Mouse (Mus musculus) hematopoietic stem cell, adult 5-6 weeks (primary cell): ENCODE results near the gene Tln1. TPM values are rescaled to one million over a fixed set of nuclear protein-coding genes. Genes with fewer than 3 reads are reported as not detected.
"Not testable (repeated sequence)": the region's sequence is repeated elsewhere in the genome, so short reads cannot be mapped to it uniquely, and the experiment has no call there.

Experiments used
- ATAC-seq, 2 experiments: fragments of 125-278 bp in 1 of 2; replicated peaks in 1 of 2; 2 replicates each; pipeline ENCODE4 v1.8.0; 2016 to 2017; ENCODE audit warnings: inconsistent platforms in 2 of 2, mild to moderate bottlenecking in 2 of 2, moderate number of reproducible peaks in 2 of 2, low read depth in 1 of 2, moderate TSS enrichment in 1 of 2; ENCODE audit not compliant: low FRiP score in 2 of 2, poor library complexity in 2 of 2, severe bottlenecking in 2 of 2, insufficient read depth in 1 of 2, low TSS enrichment in 1 of 2
- total RNA-seq: library from RNA; stranded (forward); fragments of 172-1452, 232-1000 nt; gene quantifications from 2 replicates; pipeline ENCODE4 v1.2.3, GENCODE M21; 2017

The Tln1 gene
- total RNA-seq, 1 experiment from 2014 or later, result 337 TPM

GRCm38 (mm10) chr4:43497946-43498345 is 64.5 kb downstream of the Tln1 start:
- no peak for ATAC-seq

- no peak for ATAC-seq
Measured at GRCm38 (mm10) chr4:43497405-43497804, 65.1 kb downstream of the Tln1 start.

- ATAC-seq, result no peak
Measured at GRCm38 (mm10) chr4:43496587-43496986, 65.9 kb downstream of the Tln1 start.

GRCm38 (mm10) chr4:43493846-43494240 is 68.6 kb downstream of the Tln1 start:
- ATAC-seq, result no peak

- ATAC-seq, result peak; percentile 75
Measured at GRCm38 (mm10) chr4:43493186-43493845, 69.2 kb downstream of the Tln1 start.

- peak; percentile 93 to 95 for ATAC-seq
Measured at GRCm38 (mm10) chr4:43492821-43493185, 69.7 kb downstream of the Tln1 start, which contains the start of gene Ccdc107. Ccdc107 (plus strand) TSS chr4:43492900.

GRCm38 (mm10) chr4:43492101-43492820 is 70.2 kb downstream of the Tln1 start:
- no peak for ATAC-seq

- ATAC-seq, result no peak
Measured at GRCm38 (mm10) chr4:43490801-43491200, 71.7 kb downstream of the Tln1 start.

GRCm38 (mm10) chr4:43489611-43490010 is 72.9 kb downstream of the Tln1 start:
- no peak for ATAC-seq

GRCm38 (mm10) chr4:43485666-43486065 is 76.8 kb downstream of the Tln1 start:
- not testable (repeated sequence) for ATAC-seq

GRCm38 (mm10) chr4:43483535-43484091 is 78.9 kb downstream of the Tln1 start, which contains the start of gene Sit1:
Sit1 (minus strand) TSS chr4:43483734.
- no peak for ATAC-seq

GRCm38 (mm10) chr4:43482591-43482990 is 79.9 kb downstream of the Tln1 start:
- no peak for ATAC-seq

GRCm38 (mm10) chr4:43481894-43482456 is 80.5 kb downstream of the Tln1 start:
- ATAC-seq, result peak in 1 of 2 experiments; percentile 15; a peak in 1 of 4 replicates

Other genes with a start within 250 kb of the Tln1 start
- 2.8 and 4.8 TPM in 2 replicates for gene Rusc2, start 180.7 kb downstream of the Tln1 start, total RNA-seq
- gene Fam166b, start 133.6 kb downstream of the Tln1 start, total RNA-seq, result not detected in 2 replicates
- gene Tesk1, start 120.8 kb downstream of the Tln1 start, total RNA-seq, result 12.0 and 17.6 TPM in 2 replicates
- gene Cd72, start 108.1 kb downstream of the Tln1 start, total RNA-seq, result 91.6 and 153 TPM in 2 replicates
- not detected in 2 replicates for gene Sit1, start 79.0 kb downstream of the Tln1 start, total RNA-seq
- 45.7 and 55.6 TPM in 2 replicates for gene Ccdc107, start 69.8 kb downstream of the Tln1 start, total RNA-seq
- gene Arhgef39, start 63.0 kb downstream of the Tln1 start, total RNA-seq, result 66.5 and 76.9 TPM in 2 replicates
- gene Car9, start 55.7 kb downstream of the Tln1 start, total RNA-seq, result 2.4 and 10.6 TPM in 2 replicates
- gene Tpm2, start 38.9 kb downstream of the Tln1 start, total RNA-seq, result 18.6 and 28.2 TPM in 2 replicates
- gene Creb3, start 359 bp downstream of the Tln1 start, total RNA-seq, result 76.7 and 97.5 TPM in 2 replicates
- 13.6 and 41.0 TPM in 2 replicates for gene Rgp1, start 16.0 kb upstream of the Tln1 start, total RNA-seq
- 11.9 and 19.9 TPM in 2 replicates for gene Gba2, start 16.2 kb upstream of the Tln1 start, total RNA-seq
- gene Msmp, start 21.8 kb upstream of the Tln1 start, total RNA-seq, result 0.40 TPM in 1 of 2 replicates, not detected in the other
- gene Npr2, start 69.2 kb upstream of the Tln1 start, total RNA-seq, result 4.2 and 7.2 TPM in 2 replicates
- gene Spag8, start 90.9 kb upstream of the Tln1 start, total RNA-seq, result not detected in 2 replicates
- gene Hint2, start 93.8 kb upstream of the Tln1 start, total RNA-seq, result 61.0 and 88.4 TPM in 2 replicates
- 1.3 and 1.8 TPM in 2 replicates for gene Tmem8b, start 106.3 kb upstream of the Tln1 start, total RNA-seq
- gene Fam221b, start 106.5 kb upstream of the Tln1 start, total RNA-seq, result 0.44 and 0.50 TPM in 2 replicates
- gene Olfr70, start 138.1 kb upstream of the Tln1 start, total RNA-seq, result not detected in 2 replicates
- gene Olfr71, start 147.6 kb upstream of the Tln1 start, total RNA-seq, result not detected in 2 replicates
- gene Hrct1, start 164.5 kb upstream of the Tln1 start, total RNA-seq, result not detected in 2 replicates
- not detected in 2 replicates for gene Spaar, start 167.3 kb upstream of the Tln1 start, total RNA-seq
- gene Olfr159, start 208.3 kb upstream of the Tln1 start, total RNA-seq, result not detected in 2 replicates